Mouse (Mus musculus) small intestine, adult 2 months (tissue): ENCODE data around the gene Wdcp.

Source experiments
- CTCF ChIP-seq: fragments of 200-500 bp; IDR thresholded peaks from 2 replicates; pipeline ENCODE4 v1.5.1; 2012; ENCODE audit warnings: low read depth, mild to moderate bottlenecking, control low read depth, inconsistent platforms, low read length, moderate library complexity, mixed read lengths; ENCODE audit not compliant: insufficient replicate concordance, insufficient read length; ENCODE audit errors: extremely low read depth
- POLR2A ChIP-seq: fragments of 200-500 bp; IDR thresholded peaks from 2 replicates; pipeline ENCODE4 v1.6.1; 2012; ENCODE audit warnings: low read depth, mild to moderate bottlenecking, control low read depth, inconsistent platforms, low read length, moderate library complexity

- TF ChIP-seq POLR2A, result no peak
- no peak for TF ChIP-seq CTCF
Observed at GRCm38 (mm10) chr12:4863654-4864337, 20.7 kb downstream of the Wdcp start.
